Mouse (Mus musculus) gastrocnemius, postnatal 4 days (tissue): ENCODE results near the gene Sipa1l1. TPM values are rescaled to one million over a fixed set of nuclear protein-coding genes. Genes with fewer than 3 reads are reported as not detected.

Experiments
- DNase-seq, 2 experiments: peaks; one replicate each; pipeline ENCODE4 v3.0.0; 2021 to 2022; ENCODE audit warnings: low spot score in 2 of 2, mixed read lengths in 2 of 2
- total RNA-seq, 2 experiments: library from RNA; stranded (reverse); gene quantifications; 2 replicates each; pipeline ENCODE4 v1.2.3; 2021

The Sipa1l1 gene
- total RNA-seq, 2 experiments from 2014 or later, result 26.8 to 32.9 TPM

DNA sequence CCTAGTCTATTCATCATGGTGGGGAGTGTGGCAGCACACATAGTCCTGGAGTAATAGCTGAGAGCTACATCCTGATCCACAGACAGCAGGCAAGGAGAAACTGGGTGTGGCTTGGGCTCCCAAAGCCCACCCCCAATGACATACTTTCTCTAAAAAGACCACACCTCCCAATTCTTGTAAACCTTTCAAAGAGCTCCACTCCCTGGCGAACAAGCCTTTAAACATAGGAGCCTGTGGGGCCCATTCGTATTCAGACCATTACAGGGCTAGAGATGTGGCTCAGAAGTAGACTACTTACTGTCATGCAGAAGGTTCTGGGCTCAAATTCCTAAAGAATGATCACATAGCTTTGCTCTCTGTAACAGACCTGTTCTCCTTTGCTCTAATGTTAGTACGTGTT, 156.4 kb downstream of the Sipa1l1 start:
- no peak for DNase-seq

DNA sequence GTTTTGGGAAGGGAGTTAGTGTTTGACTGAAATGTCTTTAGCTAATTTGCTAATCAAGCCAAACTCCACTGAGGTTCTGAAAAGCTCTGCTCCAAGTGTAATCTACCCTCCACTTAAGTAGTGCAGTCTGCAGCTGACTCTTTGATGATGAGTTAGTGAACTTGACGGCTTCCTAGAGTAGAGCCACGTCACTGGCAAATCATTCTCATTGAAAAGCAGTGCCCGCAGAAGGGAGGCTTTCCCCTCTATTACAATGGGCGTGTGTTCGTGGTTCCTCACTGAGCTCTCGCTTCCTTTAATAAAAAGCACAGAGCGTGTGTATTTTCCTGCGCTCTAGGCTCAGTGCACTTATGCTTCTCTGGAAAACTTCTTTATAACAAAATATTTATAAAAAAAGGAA, 157.3 kb downstream of the Sipa1l1 start:
- no peak for DNase-seq

DNA sequence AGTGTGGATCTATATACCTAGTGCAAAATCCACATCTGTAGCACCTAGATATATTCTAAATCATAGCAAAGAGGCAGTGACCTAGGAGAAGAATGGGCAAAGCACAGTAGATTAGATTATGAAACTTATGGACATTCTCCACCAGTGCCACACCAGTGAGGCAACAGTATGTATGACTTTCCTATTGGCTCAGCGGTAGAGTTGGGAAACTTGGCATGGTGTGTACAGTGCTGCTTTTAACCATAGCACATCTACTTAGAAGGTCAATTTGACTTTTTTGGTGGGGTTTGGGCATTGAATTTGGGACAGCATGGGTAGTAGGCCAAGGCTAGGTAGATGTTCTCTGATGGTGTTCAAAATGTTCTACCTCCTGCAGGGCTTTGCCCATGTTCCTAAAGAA, 159.0 kb downstream of the Sipa1l1 start:
- no peak for DNase-seq

DNA sequence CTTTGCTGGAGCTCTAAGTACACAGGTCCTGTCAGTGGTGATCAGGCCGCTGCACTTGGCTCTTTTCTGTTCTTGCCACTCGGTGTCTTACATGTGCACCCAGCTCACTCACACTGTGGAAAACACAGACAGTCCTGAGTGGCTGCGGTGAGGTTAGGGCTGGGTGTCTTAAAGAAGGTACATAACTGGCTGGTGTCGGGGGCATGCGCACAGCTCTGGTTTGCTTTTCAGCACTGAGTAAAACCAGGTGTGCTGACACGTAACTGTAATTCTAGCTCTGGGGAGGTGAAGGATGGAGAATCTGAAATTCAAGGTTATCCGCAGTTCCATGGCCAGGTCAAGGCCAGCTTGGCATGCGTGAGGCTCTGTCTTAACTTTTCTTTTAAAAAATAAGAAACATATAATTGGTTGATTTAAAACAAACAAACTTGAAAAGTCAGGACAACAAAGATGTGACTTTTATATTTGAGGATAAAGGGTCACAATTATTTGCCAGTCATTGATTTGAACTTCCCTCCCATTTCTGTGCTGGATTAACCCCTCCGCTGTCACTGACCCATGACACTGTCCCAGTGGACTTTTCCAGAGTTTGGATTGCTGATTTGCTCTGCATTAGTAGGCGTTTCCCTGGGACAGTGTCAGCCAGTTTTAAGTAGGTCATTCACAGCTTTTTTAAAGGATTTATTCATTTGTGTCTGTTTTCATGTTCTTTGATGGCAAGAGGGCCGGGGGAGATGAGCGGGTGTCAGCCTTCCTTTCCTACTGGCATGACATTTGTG, 163.9 kb downstream of the Sipa1l1 start:
- DNase-seq, result no peak

GRCm38 (mm10) chr12:82333999-82334398, 164.9 kb downstream of the Sipa1l1 start:
- DNase-seq, result no peak

DNA sequence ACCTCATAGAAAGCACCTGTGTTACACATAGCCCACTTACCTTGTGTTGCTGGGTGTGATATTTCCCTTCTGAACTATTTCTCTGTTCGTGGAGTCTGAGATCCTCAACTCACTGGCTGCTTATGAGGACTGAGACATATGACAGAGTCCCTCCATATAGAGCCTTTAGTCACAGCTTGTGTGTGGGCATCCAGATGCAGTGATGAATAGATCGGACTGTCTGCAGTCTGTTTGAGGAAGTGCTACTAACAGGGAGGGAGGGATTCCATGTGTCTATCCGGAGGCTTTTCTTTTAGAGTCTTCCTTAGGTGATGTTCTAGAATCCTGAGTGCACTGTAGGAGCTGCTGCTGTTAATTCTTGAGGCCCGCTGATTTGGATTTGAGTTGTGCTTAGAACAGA, 165.4 kb downstream of the Sipa1l1 start:
- no peak for DNase-seq

DNA sequence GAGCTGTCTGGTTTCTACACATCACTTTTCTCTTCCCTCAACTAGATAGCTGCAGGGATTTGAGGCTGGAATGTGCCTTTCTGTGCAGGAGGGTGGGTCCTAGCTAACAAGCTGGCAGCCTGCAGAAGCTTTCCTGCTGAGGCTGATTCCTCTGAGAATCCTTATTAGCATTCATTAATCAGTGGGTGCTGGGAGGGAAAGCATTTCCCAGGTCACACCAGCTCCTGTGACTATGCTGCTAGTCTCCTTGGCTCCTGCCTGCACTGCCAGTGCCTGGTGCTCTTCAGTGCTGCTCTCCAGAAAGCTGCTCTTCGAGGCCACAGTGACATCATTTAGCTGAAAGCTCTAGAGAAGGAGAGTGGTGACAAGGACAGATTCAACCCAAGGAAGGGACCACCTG, 166.0 kb downstream of the Sipa1l1 start:
- DNase-seq, result no peak

DNA sequence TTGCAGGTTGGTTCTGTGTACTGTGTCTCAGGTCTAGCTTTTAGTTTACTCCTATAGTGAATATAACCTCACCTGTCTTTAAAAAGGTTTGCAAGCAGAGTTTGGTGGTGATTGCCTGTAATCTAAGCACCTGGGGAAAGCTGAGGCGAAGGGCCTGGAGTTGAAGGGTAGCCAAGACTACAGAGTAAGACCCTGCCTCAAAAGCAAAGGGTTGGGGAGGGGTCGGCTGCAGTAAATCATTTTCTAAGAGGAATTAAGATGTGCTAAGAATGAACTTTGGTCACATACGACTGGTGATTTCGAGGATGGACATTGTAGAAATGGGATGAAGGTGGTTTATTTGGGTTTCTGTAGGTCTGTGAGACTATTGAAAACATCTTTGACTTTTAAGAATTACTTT, 169.4 kb downstream of the Sipa1l1 start:
- DNase-seq, result no peak

GRCm38 (mm10) chr12:82339221-82339861, 170.2 kb downstream of the Sipa1l1 start:
- no peak for DNase-seq

GRCm38 (mm10) chr12:82340196-82340918, 171.2 kb downstream of the Sipa1l1 start:
- no peak for DNase-seq

DNA sequence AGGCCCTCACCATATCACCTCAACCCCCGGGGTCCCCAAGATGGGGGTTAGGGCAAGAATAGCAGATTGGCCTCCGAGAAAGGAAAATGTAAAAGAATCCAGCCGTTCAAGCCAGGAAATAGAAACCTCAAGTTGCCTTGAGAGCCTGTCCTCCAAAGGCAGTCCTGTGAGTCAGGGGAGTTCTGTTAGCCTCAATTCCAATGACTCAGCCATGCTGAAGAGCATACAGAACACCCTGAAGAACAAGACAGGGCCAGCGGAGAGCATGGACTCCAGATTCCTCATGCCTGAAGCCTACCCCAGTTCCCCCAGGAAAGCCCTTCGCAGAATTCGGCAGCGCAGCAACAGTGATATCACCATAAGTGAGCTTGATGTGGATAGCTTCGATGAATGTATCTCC, 172.1 kb downstream of the Sipa1l1 start:
- no peak for DNase-seq

DNA sequence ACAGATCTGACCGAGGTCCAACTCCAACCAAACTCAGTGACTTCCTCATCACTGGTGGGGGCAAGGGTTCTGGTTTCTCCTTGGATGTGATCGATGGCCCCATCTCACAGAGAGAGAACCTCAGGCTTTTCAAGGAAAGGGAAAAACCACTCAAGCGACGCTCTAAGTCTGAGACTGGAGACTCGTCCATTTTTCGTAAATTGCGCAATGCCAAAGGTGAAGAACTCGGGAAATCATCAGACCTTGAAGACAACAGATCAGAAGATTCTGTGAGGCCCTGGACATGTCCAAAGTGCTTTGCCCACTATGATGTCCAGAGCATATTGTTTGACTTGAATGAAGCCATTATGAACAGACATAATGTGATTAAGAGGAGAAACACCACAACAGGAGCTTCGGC, 172.6 kb downstream of the Sipa1l1 start:
- no peak for DNase-seq

GRCm38 (mm10) chr12:82350082-82350481, 181.0 kb downstream of the Sipa1l1 start:
- no peak for DNase-seq

GRCm38 (mm10) chr12:82350891-82351290, 181.8 kb downstream of the Sipa1l1 start:
- DNase-seq, result no peak

- DNase-seq, result no peak
Measured at GRCm38 (mm10) chr12:82353660-82354059, 184.5 kb downstream of the Sipa1l1 start.

- DNase-seq, result no peak
Measured at GRCm38 (mm10) chr12:82355419-82356149, 186.5 kb downstream of the Sipa1l1 start.

DNA sequence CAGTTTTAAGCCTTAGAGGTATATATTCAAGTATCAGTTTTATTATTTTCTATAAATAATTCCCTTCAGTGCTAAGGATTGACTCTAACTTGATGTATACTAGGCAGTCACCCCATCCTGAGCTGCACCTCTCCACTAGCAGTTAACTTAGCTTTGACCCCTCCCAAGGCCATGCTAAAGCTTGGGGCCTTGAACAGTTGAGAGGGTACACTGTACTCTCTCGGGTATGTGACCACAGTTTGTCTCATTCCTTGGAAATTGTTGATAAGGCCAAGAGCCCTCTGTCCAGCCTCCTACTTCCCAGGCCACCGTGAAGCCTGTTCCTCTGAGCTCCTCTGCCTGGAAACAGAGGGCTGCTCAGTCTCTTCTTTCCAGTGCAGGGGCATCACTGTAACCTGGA, 187.4 kb downstream of the Sipa1l1 start:
- DNase-seq, result no peak

- no peak for DNase-seq
Measured at GRCm38 (mm10) chr12:82357431-82357830, 188.3 kb downstream of the Sipa1l1 start.

DNA sequence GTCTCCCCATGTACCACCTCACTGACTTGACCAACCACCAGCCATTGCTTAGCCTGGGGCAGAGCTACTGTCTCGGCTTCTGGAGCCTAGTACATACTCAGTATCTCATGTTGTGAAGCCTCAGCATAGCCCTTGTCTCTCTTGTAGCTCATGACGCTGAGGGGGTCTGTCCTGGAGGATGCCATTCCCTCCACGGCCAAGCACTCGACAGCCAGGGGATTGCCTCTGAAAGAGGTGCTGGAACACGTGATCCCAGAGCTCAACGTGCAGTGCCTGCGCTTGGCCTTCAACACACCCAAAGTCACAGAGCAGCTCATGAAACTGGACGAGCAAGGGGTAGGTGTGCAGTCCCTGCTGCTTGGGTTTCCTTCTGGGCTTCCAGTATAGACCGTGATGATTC, 193.7 kb downstream of the Sipa1l1 start:
- DNase-seq, result no peak

- no peak for DNase-seq
Measured at GRCm38 (mm10) chr12:82364186-82364585, 195.1 kb downstream of the Sipa1l1 start.

GRCm38 (mm10) chr12:82365276-82365875, 196.3 kb downstream of the Sipa1l1 start:
- no peak for DNase-seq
